Mouse (Mus musculus): ENCODE measurements around the gene Cobll1. TPM values are rescaled to one million over a fixed set of nuclear protein-coding genes. Genes with fewer than 3 reads are reported as not detected.

Cobll1 gene
- polyA plus RNA-seq, 1 experiment: not detected

DNA sequence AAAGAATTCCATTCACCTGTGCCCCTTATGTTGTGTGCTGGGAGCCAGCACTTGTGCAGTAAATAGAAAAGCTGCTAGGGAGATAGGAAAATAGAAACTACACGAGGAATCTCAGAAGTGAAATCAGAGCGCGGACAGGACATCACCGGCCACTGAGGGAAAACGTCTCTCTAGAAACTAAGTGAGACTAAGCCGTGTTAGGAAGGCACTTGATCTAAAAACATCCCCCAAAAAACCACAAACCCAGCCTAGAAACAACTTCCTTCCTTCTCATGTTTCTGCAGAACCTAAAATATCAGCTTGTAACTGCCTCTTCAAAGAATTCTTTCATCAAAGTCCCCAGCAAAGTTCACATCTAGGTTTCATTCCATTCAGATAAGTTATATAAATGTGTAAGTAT is 50.6 kb downstream of the Cobll1 start:
- no peak for TF ChIP-seq GATA1 (IDR thresholded peaks at IDR 0.05; ENCODE audit: low read length)

DNA sequence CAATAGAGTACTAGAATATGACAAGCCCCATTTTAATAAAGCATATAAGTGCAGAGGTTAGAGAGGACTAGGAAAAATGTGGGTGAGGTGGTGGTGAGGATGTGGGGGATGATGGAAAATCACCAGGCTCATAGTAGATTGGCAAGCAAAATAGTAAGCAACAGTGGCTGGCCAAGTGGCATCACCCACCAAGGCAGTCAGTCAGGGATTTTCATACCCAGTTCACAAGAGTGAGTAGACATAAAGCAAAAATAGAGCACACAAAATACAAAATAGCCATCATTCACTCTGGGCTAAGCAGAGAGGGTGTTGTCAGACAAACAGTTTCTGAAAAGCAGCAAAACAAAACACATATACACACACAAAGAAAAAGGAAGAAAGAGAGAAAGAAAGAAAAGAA is 51.6 kb downstream of the Cobll1 start:
- TF ChIP-seq GATA1 (IDR thresholded peaks at IDR 0.05; ENCODE audit: low read length): no peak

DNA sequence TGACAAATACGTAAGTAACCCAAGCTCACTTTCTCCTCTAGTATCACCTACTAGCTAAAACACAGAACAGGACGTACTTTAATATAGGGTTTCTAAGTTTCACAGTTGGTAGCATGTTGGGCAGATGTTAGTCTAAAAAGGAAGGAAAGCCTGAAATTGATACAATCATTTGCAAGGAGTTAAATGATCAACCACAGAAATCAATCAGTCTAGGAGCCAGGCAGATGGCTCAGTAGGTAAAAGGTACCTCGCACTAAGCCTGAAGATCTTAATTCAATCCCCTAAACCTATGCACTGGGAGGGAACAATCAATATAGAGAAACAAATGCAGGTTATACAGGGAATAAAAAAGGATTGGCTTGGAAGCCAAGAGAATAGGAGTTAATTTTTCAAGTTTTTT is 52.0 kb downstream of the Cobll1 start:
- TF ChIP-seq GATA1 (IDR thresholded peaks at IDR 0.05; ENCODE audit: low read length): no peak

DNA sequence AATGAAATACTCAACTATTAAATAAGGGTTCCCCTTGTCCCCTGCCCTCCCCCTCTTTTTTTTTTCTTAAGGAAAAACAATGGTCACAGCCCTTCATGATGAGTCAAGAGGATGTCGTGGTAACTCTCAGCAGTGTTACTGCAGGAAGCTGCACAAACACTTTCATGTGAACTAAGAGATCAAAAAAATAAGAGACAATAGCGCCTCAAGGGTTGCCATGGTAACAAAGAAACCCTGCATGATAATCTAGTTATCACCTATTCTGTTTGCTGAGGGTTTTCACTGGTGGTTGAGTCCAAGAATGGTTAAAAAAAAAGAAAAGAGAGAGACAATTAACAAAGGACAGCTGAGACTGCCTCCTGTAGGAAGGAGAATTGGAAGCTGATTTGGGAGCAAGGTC is 56.5 kb downstream of the Cobll1 start:
- TF ChIP-seq GATA1 (IDR thresholded peaks at IDR 0.05; ENCODE audit: low read length): no peak

DNA sequence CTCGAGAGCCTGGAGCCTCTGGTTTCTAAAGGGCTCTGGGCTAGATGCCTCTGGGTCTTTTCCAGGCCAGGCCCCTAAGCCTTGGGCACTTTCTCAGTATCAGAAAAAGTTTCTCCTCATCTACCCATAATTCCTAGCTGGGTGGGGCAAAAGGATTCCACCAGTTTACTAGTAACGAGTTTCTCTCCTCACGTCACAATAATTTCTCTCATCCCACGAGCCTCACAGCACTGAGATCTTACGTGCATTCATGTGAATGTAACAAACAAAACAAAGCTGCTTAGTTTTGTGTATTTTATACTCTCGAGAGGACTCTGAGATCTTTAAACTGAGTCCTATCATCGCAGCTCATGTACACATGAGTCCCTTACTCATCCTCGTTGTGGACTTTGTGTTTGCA is 57.5 kb downstream of the Cobll1 start:
- TF ChIP-seq GATA1 (IDR thresholded peaks at IDR 0.05; ENCODE audit: low read length): no peak

DNA sequence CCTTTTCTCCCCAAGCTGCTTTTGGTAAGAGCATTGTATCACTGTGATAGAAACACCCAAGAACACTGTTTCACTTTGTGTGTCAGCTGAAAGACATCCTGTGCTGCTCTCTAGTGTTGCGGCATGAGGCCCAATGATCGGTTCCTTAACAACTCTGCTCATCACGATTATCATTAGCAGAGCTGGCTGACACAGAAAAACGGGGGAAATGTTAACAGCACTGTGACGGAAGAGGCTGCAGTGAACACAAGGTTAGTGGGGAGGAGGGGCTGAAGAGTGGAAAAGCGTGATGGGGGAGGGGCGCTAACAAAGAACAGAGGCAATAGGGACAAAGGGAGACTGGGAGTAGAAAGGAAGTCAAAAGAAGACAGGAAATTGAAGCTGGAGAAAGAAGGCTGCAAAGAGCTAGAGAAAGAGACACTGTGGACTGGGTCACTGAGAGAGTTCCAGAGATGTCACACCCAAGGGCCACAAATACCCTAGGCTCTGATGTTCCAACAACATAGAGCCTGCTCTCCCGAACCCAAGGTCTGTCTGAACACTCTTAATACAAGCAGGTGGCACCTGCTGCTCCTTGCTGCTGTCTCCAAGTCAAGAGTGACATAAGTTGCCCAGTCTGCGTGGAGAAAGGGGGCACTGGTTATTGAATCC is 58.0 kb downstream of the Cobll1 start:
- no peak for TF ChIP-seq GATA1 (IDR thresholded peaks at IDR 0.05; ENCODE audit: low read length)

DNA sequence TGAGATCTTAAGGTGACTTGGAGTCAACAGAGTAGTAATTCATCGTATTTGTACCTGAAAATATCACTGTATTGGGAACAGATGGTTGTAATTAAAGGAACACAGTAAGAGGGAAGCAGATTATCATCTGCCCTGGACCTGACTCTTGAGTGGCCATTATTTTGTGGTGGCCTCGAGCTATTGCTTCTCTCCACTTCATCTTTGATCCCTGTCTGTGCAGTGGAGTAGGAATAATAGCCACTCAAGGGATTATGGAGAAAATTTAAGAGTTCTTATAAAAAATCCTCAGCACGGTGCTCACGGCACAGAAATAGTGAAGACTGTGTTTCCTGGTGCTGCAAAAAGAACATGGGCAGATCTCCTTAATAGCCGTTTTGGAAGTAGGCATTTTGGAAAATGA is 63.6 kb downstream of the Cobll1 start:
- no peak for TF ChIP-seq GATA1 (IDR thresholded peaks at IDR 0.05; ENCODE audit: low read length)

DNA sequence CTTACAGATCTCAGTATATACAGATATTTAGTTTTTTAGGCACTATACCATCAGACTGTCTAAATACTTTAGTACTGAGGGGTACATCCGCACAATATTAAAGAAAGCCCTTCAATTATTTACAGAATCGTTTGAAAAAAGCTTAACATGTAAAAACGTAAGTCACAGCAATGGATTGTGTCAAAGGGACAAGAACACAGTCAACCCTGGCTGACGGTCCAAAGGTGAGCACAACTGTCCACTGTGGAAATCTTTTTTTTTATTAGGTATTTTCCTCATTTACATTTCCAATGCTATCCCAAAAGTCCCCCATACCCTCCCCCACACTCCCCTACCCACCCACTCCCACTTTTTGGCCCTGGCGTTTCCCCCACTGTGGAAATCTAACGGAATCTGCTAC is 67.1 kb downstream of the Cobll1 start:
- TF ChIP-seq GATA1 (IDR thresholded peaks at IDR 0.05; ENCODE audit: low read length): no peak

DNA sequence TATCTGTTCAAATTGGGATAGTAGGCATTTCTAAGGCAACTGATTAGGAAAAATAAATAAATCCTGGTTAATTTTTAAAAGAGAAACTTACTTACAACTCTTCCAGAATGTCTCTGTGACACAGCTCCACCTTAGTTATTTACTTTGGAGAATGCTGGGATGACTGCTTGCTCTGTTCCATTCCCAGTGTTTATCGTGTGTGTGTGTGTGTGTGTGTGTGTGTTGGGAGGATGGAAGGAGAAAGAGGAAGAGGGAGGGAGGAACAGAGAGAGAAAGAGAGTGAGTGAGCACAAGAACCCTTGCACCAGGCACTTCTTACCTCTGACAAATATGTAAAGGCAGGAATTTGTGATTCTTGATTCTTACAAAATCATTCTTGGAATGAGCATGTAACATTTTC is 67.7 kb downstream of the Cobll1 start:
- TF ChIP-seq GATA1 (IDR thresholded peaks at IDR 0.05; ENCODE audit: low read length): no peak

DNA sequence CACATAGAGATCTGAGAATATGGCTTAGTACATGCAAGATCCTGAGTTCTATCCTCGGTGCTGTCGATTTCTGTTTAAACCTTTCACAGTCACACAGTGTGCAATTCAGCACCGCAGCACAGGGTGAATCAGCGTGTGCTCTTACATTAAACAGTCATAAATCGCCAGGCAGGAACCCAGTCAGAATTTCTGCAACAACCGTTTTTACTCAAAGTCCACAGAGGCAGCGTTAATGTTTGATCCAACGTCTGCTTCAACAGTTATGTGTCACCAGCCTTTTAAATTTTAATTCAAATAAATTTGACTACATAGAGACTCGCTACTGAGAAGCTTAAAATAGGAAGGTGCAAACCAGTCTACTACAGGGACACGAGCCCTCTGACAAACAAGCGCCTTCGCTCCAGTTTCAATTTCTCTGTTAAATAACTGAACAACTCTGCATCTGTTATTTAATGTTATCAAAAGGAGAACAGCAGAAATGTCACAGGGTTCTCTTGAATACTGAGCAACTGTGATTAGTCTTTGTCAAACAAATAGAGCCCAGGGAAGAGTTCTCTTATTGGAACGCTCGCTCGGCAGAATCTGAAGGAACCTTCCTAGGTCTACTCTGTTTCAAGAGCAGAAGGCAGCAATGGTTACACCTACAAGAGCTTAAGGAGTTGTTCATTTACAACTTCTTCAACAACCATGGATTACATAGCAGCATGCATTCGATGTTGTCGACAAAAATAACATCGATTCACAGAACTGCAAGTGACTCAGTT is 68.3 kb downstream of the Cobll1 start:
- TF ChIP-seq GATA1 (IDR thresholded peaks at IDR 0.05; ENCODE audit: low read length): no peak

DNA sequence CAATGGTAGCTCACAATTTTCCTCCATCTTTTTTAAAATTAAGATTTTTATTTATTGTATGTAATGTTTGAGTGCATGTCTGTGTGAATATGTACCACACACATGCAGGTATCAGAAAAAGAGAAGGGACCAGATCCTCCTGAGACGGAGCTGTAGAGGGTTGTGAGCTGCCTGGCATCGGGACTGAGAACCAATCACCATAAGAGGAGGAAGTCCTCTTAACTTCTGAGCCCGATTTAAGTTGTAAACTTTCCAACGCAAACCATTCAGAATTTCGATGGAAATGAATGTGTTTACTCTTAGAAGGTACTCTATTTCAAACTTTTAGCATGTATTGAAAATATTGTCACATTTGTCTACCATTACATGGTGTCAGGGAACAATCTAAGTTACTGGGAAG is 68.9 kb downstream of the Cobll1 start:
- TF ChIP-seq GATA1 (IDR thresholded peaks at IDR 0.05; ENCODE audit: low read length): no peak

DNA sequence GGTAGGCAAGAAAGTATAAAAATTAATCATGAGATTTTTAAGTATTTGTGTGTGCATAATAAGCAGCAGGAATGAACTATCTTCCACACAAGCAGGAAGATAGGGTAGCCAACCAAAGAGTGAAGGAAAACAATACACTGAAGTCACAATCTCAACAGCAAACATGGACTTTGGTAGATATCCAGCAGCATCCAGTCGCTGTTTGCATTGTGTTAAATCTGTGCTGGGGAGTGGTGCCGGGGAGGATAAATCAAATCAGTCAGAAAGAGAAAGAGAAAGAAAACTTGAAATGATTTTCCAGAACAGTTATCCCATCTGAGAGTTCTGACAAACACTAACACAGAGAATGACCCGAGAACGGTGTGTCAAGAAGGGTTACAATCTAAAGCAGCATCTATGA is 75.2 kb downstream of the Cobll1 start:
- TF ChIP-seq GATA1 (IDR thresholded peaks at IDR 0.05; ENCODE audit: low read length): no peak

DNA sequence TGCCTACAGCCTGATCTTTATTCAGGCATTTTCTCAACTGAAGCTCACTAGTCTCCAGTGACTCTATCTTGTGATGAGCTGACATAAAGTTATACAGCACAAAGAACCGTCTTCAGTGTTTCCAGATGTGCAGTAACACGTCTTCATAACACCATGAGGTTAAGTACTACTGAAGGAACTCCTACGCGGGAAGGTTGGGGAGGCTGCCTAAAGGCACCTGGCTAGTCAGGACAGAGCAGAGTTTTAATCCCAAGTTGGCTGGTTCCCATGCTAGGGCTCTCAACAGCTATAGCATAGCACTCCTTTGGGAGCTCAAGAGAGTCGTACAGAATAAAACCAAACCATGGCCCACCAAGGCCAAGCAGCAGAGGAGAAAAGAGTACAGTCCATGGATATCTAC is 76.6 kb downstream of the Cobll1 start:
- no peak for TF ChIP-seq GATA1 (IDR thresholded peaks at IDR 0.05; ENCODE audit: low read length)

DNA sequence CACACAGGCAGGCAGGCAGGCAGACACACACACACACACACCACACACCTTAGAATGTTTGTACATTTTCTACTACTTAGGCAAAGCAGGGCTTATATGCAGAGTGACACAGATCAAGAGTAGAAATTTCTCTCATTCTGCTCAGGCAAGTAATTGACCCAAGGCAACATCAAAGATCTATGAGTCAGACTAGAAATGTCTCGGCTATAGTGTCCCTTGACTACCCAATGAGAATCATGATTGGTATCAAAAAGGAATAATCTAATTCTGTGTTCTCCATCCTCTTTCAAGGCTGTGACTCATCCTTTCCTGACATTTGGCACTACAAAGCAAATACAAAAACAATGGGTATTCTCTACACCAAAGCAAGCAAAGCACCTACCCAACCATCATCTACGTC is 77.5 kb downstream of the Cobll1 start:
- TF ChIP-seq GATA1 (IDR thresholded peaks at IDR 0.05; ENCODE audit: low read length): no peak

DNA sequence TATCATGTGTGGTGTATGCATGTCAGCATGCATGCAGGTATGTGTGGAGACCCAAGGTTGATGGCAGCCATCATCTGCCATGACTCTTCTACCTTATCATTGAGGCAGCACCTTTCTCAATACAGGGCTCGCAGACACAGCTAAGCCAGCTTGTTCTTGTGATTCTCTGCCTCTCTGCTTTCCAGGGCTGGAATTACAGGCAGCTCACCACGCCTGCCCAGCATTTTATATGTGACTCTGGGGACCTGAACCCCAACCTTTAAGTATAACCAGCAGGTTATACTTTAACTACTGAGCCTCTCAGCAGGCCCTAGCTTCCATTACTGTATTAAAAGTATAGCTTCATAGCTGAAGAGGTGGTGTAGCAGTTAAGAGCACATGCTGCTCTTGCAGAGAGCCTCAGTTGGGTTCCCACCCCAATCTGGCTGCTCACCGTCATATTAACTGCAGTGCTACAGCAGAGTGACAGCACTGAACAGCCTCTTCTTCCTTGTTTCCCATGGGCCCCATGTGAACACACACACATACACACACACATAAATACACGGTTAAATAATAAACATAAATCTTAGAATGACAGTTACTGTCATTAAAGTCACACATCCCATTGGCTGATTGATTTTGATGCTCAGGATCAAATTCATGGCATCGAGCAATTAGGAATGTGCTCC is 81.1 kb downstream of the Cobll1 start:
- TF ChIP-seq GATA1 (IDR thresholded peaks at IDR 0.05; ENCODE audit: low read length): no peak

DNA sequence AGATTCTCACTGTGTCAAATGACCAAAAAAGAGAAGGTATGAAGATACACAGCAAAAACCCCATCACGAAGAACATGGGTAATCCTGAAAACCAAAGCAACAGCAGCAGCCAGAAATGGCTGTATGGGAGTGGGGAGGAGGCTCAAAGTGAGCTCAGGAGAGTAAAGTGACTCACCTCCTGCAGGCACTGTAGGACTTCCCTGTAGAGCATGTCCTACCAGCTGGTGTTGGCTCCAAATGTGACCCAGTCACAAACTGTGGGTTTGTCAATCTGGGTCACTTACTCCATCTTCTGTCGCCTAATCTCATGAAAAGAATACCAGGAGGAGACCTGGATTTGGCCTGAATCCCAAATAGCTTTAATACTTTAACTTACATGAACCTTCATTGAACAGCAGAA is 81.9 kb downstream of the Cobll1 start:
- no peak for TF ChIP-seq GATA1 (IDR thresholded peaks at IDR 0.05; ENCODE audit: low read length)

DNA sequence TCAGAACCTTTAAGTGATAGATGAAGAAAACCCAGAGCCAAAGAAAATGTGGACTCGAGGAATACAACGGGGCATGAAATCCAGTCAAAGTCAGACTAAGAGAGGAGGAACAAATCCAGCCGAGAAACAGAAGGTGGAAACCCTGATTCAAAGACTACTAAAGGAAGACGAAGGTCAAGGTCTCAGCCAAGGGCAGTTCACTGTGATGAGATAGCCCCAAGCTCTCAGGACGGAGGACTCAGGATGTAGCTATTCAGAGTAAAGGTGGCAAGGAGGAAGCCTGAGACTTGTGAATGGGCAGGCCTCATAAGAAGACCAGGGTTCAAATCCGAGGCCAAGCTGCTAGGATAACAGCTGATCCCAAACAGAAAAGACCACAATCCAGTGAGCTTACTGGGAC is 90.3 kb downstream of the Cobll1 start:
- no peak for TF ChIP-seq GATA1 (IDR thresholded peaks at IDR 0.05; ENCODE audit: low read length)
